Mouse (Mus musculus) embryonic facial prominence, embryonic 14.5 days (tissue): ENCODE data around the gene Lactb. TPM values are rescaled to one million over a fixed set of nuclear protein-coding genes. Genes with fewer than 3 reads are reported as not detected.
A peak's percentile ranks its signal among the peaks of the same experiment; 100 is the strongest.

Experiments used
- ATAC-seq: fragments of 200-750 bp; cut with Nextera tagmentation; 2 replicates; pipeline ENCODE4 v1.8.0; 2017; ENCODE audit warnings: low read depth, moderate number of reproducible peaks, moderate TSS enrichment
- DNase-seq: peaks from one replicate; pipeline ENCODE4 v3.0.0-alpha.2; 2015; ENCODE audit warnings: low spot score
- H3K27ac ChIP-seq: fragments of 300-500 bp; sonication (generic); replicated peaks from 2 replicates; pipeline ENCODE4 v1.5.1; 2014; ENCODE audit warnings: low read depth, mild to moderate bottlenecking, low read length, moderate library complexity
- H3K27me3 ChIP-seq: fragments of 300-500 bp; sonication (generic); replicated peaks from 2 replicates; pipeline ENCODE4 v1.6.1; 2014; ENCODE audit warnings: low read length; ENCODE audit not compliant: control insufficient read depth, insufficient read depth
- H3K36me3 ChIP-seq: fragments of 300-500 bp; sonication (generic); 2 replicates; pipeline ENCODE4 v1.6.1; 2014; ENCODE audit warnings: low read length, mixed read lengths; ENCODE audit not compliant: control insufficient read depth, insufficient read depth
- H3K4me1 ChIP-seq: fragments of 300-500 bp; sonication (generic); 2 replicates; pipeline ENCODE4 v1.6.1; 2014; ENCODE audit warnings: antibody characterized with exemption, low read length; ENCODE audit not compliant: control insufficient read depth, insufficient read depth
- H3K4me2 ChIP-seq: fragments of 300-500 bp; sonication (generic); 2 replicates; pipeline ENCODE4 v1.6.1; 2014; ENCODE audit warnings: low read depth, mild to moderate bottlenecking, low read length, moderate library complexity, mixed read lengths
- H3K4me3 ChIP-seq: fragments of 300-500 bp; sonication (generic); 2 replicates; pipeline ENCODE4 v1.5.1; 2014; ENCODE audit warnings: low read depth, mild to moderate bottlenecking, low read length
- H3K9ac ChIP-seq: fragments of 300-500 bp; sonication (generic); 2 replicates; pipeline ENCODE4 v1.6.1; 2014; ENCODE audit warnings: low read depth, mild to moderate bottlenecking, low read length, moderate library complexity, mixed read lengths
- H3K9me3 ChIP-seq: fragments of 300-500 bp; sonication (generic); 2 replicates; pipeline ENCODE4 v1.6.1; 2016; ENCODE audit warnings: low read length; ENCODE audit not compliant: control insufficient read depth
- WGBS: fragments of 180-500 bp; shearing (Covaris S2); extraction: QIAGEN DNeasy Blood & Tissue Kit; methylation state at CpG from one replicate; pipeline ENCODE4 v1.1.7; 2014; 5-methylcytosine and 5-hydroxymethylcytosine counted together
- polyA plus RNA-seq: library from polyadenylated mRNA; unstranded; fragments of >200 nt; fragmentation: Nextera tagmentation; extraction: Ambion mirVana; gene quantifications from 2 replicates; pipeline ENCODE4 v1.2.1, GENCODE M21; 2014

The Lactb gene
- polyA plus RNA-seq, 1 experiment from 2014 or later, result 9.8 TPM

DNA sequence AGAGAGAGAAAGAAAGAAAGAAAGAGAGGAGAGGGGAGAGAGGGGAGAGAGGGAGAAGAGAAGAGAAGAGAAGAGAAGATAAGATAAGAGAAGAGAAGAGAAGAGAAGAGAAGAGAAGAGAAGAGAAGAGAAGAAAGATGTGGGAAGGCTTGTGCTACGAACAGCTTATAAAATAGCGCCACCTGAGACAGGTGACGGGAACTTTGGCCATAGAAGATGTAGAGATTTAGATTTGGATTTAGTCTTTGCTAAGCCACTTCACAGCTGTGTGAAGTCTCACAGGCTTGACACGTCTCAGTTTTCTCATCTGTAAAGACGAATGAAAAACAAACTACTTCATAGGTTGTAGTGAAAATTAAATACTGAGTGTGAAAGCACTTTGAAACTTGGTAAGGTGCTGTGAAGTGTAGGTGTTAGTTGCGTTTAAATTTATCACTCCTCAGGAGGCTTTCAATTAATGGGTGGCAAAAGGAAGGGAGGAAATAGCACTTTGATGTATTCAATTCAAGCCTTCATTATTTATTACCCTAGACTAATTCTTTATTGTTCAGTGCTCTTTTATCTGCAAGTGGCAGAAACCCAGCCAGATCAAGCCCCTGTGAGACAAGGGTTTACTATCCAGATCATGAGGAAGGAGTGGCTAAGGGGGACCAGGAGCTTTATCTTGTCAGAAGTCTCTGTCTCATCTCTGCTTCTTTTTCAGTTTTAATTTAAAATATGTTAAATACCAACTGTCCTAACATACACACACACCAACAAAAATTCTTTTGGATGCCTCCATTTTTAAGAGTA lies 54.6 kb downstream of the Lactb start:
- H3K9me3 ChIP-seq, result no peaks in the 10 kb centered on the region
- no peaks in the 10 kb centered on the region for H3K27me3 ChIP-seq
- no peaks in the 10 kb centered on the region for H3K36me3 ChIP-seq
- no peak overlapping the region for H3K27ac ChIP-seq
- H3K4me3 ChIP-seq, result no peak overlapping the region
- DNase-seq (peak; percentile 40), ATAC-seq (no peak)
- WGBS, result 14% methylated on average over 6 of the region's 6 CpGs
- peaks cover 16% of the 10 kb centered on the region for H3K4me1 ChIP-seq
- H3K4me2 ChIP-seq, result peak overlapping the region; percentile 59
- no peak overlapping the region for H3K9ac ChIP-seq

DNA sequence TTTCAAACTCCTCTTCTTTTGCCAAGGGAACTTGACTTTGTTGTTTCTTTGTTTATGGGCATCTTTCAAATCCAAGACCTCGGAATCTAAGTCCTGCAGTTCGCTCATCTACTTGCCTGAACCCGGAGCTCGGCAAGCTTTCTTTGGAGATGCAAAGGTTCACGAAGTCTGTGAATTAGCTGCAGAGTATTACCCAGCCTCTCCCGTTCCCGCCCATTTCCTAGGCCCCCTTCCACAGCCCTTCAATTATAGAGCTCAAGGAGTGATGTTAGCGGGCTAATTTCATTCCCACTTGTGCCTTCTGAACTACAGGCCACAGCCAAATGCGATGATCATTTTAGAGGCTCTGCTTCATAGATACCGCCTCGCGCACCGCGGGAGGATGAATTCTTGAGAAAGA lies 55.3 kb downstream of the Lactb start:
- Histone ChIP-seq H3K4me2 (peak overlapping the region; percentile 59), H3K4me3 (peak overlapping the region; percentile 95), H3K27me3 (no peaks in the 10 kb centered on the region), H3K9ac (peak overlapping the region; percentile 49), H3K27ac (peak overlapping the region; percentile 72), H3K36me3 (no peaks in the 10 kb centered on the region), H3K9me3 (no peaks in the 10 kb centered on the region), H3K4me1 (peaks cover 16% of the 10 kb centered on the region)
- DNase-seq (peak; percentile 46), ATAC-seq (peak; percentile 50)
- under 1% methylated on average over 14 of the region's 14 CpGs for WGBS

GRCm38 (mm10) chr9:66919382-66919971 lies 55.8 kb downstream of the Lactb start, which contains the start of gene Rab8b:
Gene Rab8b (minus strand): TSS chr9:66919687.
- peaks cover 16% of the 10 kb centered on the region for H3K4me1 ChIP-seq
- no peaks in the 10 kb centered on the region for H3K27me3 ChIP-seq
- peak within 1 kb of the TSS; percentile 94 for H3K9ac ChIP-seq
- H3K27ac ChIP-seq, result peak within 1 kb of the TSS; percentile 84
- no peaks in the 10 kb centered on the region for H3K9me3 ChIP-seq
- peak within 1 kb of the TSS; percentile 88 for H3K4me2 ChIP-seq
- no peaks in the 10 kb centered on the region for H3K36me3 ChIP-seq
- H3K4me3 ChIP-seq, result peak within 1 kb of the TSS; percentile 95
- WGBS, result under 1% methylated on average over 46 of the region's 49 CpGs
- ATAC-seq (peak; percentile 100), DNase-seq (peak; percentile 99)

- DNase-seq, result no peak
- Histone ChIP-seq H3K9ac (peak overlapping the region; percentile 94), H3K27me3 (no peaks in the 10 kb centered on the region), H3K4me1 (peaks cover 16% of the 10 kb centered on the region), H3K9me3 (no peaks in the 10 kb centered on the region), H3K27ac (peak overlapping the region; percentile 84), H3K4me3 (peak overlapping the region; percentile 95), H3K4me2 (peak overlapping the region; percentile 88), H3K36me3 (no peaks in the 10 kb centered on the region)
- ATAC-seq, result no peak; the same call in 1 of the 2 replicates
- 2% methylated on average over 27 of the region's 27 CpGs for WGBS
Observed at GRCm38 (mm10) chr9:66918672-66919330, 56.5 kb downstream of the Lactb start.

DNA sequence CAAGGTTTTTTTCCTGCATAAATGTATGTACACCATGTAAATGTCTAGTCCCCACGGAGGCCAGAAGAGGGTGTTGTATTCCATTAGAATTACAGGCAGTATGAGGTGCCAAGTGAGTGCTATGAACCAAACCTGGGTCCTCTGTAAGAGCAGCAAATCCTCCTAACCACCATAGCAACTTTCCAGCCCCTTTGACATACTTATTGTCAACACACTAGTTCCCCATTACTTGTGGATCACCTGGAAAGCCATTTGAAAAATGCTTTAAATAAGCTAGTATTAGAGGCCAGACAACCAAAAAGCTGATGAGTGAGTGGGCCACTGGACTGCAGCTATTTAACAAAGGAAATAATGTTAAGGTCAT lies 57.4 kb downstream of the Lactb start:
- Histone ChIP-seq H3K4me1 (peaks cover 16% of the 10 kb centered on the region), H3K4me2 (peak overlapping the region; percentile 88), H3K9me3 (no peaks in the 10 kb centered on the region), H3K4me3 (peak overlapping the region; percentile 95), H3K36me3 (no peaks in the 10 kb centered on the region), H3K27ac (no peak overlapping the region), H3K27me3 (no peaks in the 10 kb centered on the region), H3K9ac (no peak overlapping the region)
- ATAC-seq (no peak), DNase-seq (no peak)
- 53% methylated on average over 1 of the region's 1 CpGs for WGBS

DNA sequence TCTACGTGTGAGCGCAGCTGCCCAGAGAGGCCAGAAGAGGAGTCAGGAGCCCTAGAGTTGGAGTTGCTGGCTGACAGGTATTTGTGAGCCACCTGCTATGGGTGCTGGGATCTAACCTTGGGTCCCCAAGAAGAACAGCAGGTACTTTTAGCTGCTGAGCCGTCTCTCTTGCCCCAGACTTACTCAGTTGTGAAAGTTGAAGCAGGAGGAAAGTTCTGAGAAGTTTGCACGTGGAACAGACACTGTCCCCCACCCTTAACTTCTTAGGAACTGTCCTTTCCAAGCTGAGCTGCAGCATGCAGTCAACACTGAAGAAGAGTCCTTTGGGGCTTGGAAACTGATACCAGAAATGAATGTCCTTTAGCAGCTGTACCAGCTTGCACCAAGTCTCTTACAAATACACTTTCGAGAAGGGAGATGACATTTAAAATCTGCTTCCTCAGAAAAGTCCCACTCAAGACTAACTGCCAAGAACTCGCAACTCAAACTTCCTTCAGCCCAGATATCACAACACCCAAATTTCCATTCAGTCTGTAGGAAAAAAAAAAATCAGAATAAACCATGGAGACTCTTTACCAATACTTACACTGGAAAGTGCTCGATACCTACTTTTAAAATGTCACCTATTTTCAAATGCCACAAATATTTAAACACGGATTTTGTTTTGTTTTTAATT lies 57.9 kb downstream of the Lactb start:
- WGBS, result 85% methylated on average over 8 of the region's 8 CpGs
- H3K27ac ChIP-seq, result no peak overlapping the region

DNA sequence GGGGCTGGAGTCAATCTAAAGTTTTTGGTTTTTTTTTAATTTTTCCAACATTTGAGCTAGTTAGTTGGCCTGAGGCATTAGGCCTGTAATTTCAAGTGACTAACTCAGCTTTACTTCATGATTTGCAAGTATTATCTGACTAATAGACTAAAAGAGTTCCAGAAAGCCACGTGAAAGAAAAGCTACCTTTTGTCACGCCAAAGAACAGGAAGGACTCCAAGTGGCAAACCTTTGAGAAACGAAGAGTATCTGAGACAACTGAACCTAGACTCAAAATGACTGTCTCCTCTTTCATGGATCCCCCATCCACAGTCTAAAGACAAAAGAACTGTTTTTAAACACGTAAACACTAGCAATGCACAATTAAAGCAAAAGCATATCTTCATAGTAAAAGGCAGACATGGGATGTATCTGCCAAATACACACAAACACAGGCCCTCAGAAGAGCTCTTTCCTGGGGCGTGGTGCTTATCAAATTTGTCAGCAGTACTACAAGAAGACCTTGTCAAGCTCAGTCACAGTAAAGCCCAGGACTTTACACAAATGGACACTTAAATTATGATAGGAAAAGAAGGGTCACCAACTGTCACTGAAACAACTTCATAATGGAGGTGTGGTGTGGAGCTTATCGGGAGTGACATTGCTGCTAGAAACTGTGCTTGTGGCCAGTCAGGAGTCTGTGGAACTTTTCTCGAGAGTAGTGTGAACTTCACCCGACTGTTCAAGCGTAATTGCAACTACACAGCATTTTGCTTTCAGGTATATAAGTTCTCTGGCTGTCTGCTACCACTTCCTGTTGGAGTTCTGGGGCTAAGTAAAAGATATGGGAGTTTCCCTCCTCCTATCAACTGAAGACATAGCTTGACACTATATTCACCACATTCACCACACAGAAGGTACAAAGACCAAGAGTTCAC lies 59.2 kb downstream of the Lactb start:
- ATAC-seq (no peak), DNase-seq (no peak)
- WGBS, result 80% methylated on average over 9 of the region's 9 CpGs
- Histone ChIP-seq H3K9me3 (no peaks in the 10 kb centered on the region), H3K4me1 (peaks cover 16% of the 10 kb centered on the region), H3K4me2 (no peak overlapping the region), H3K4me3 (no peak overlapping the region), H3K27me3 (no peaks in the 10 kb centered on the region), H3K27ac (no peak overlapping the region), H3K9ac (no peak overlapping the region), H3K36me3 (no peaks in the 10 kb centered on the region)

More for the DNA sequence above, 57.9 kb downstream of the Lactb start:
- no peaks in the 10 kb centered on the region for H3K9me3 ChIP-seq
- ATAC-seq (no peak), DNase-seq (no peak)
- peak overlapping the region; percentile 95; the same call in 1 of the 2 replicates for H3K4me3 ChIP-seq
- peak overlapping the region; percentile 88; the same call in 1 of the 2 replicates for H3K4me2 ChIP-seq
- peaks cover 16% of the 10 kb centered on the region for H3K4me1 ChIP-seq
- no peak overlapping the region for H3K9ac ChIP-seq
- H3K27me3 ChIP-seq, result no peaks in the 10 kb centered on the region
- H3K36me3 ChIP-seq, result no peaks in the 10 kb centered on the region
